Mouse (Mus musculus): ENCODE measurements at regions not wholly inside any gene's neighbourhood (a gene's known extent, or its start where the extent isn't known, plus 50 kb on each side); places are given as distances from the start of the nearest gene placed in this dataset.

- 93% methylated on average over 5 of the region's 5 CpGs for WGBS
- H3K9me3 ChIP-seq, result no peaks in the 10 kb centered on the region
- no peak overlapping the region for H3K27ac ChIP-seq (replicated peaks)
- H3K4me2 ChIP-seq, result no peak overlapping the region
- no peaks in the 10 kb centered on the region for H3K36me3 ChIP-seq
- H3K4me3 ChIP-seq, result no peak overlapping the region
- no peaks in the 10 kb centered on the region for H3K4me1 ChIP-seq (replicated peaks)
- H3K27me3 ChIP-seq, result no peaks in the 10 kb centered on the region
- no peak for ATAC-seq (ENCODE audit: low FRiP score, low read depth)
- H3K9ac ChIP-seq, result no peak overlapping the region
Measured at GRCm38 (mm10) chr12:99108616-99109015, 188.2 kb downstream of the Ttc8 start.

GRCm38 (mm10) chr12:99113781-99114180 lies 193.4 kb downstream of the Ttc8 start:
- no peaks in the 10 kb centered on the region for H3K27me3 ChIP-seq
- H3K4me2 ChIP-seq, result no peak overlapping the region
- no peak overlapping the region for H3K4me3 ChIP-seq
- H3K36me3 ChIP-seq, result no peaks in the 10 kb centered on the region
- peaks cover 6% of the 10 kb centered on the region; the same call in 1 of the 2 replicates for H3K4me1 ChIP-seq (replicated peaks)
- no peak for ATAC-seq (ENCODE audit: low FRiP score, low read depth)
- H3K27ac ChIP-seq (replicated peaks), result no peak overlapping the region
- WGBS, result 85% methylated on average over 2 of the region's 2 CpGs
- H3K9ac ChIP-seq, result no peak overlapping the region
- H3K9me3 ChIP-seq, result no peaks in the 10 kb centered on the region

GRCm38 (mm10) chr12:99116491-99116890 lies 196.1 kb downstream of the Ttc8 start:
- no peaks in the 10 kb centered on the region for H3K27me3 ChIP-seq
- H3K4me2 ChIP-seq, result no peak overlapping the region
- H3K4me1 ChIP-seq (replicated peaks), result peaks cover 6% of the 10 kb centered on the region; the same call in 1 of the 2 replicates
- WGBS, result 55% methylated on average over 7 of the region's 7 CpGs
- no peak overlapping the region for H3K27ac ChIP-seq (replicated peaks)
- no peak for ATAC-seq (ENCODE audit: low FRiP score, low read depth)
- H3K9ac ChIP-seq, result no peak overlapping the region
- no peaks in the 10 kb centered on the region for H3K36me3 ChIP-seq
- no peaks in the 10 kb centered on the region for H3K9me3 ChIP-seq
- H3K4me3 ChIP-seq, result no peak overlapping the region

- Histone ChIP-seq H3K4me1 (replicated peaks) (peaks cover 6% of the 10 kb centered on the region; the same call in 1 of the 2 replicates), H3K4me3 (no peak overlapping the region), H3K27ac (replicated peaks) (no peak overlapping the region), H3K27me3 (no peaks in the 10 kb centered on the region), H3K9ac (no peak overlapping the region), H3K36me3 (no peaks in the 10 kb centered on the region), H3K9me3 (no peaks in the 10 kb centered on the region), H3K4me2 (no peak overlapping the region)
- ATAC-seq (ENCODE audit: low FRiP score, low read depth), result no peak
- 91% methylated on average over 12 of the region's 12 CpGs for WGBS
Measured at GRCm38 (mm10) chr12:99118381-99119115, 198.2 kb downstream of the Ttc8 start.

GRCm38 (mm10) chr12:99119966-99120365 lies 199.6 kb downstream of the Ttc8 start:
- H3K4me3 ChIP-seq, result no peak overlapping the region
- H3K27me3 ChIP-seq, result no peaks in the 10 kb centered on the region
- no peak for ATAC-seq (ENCODE audit: low FRiP score, low read depth)
- H3K9me3 ChIP-seq, result no peaks in the 10 kb centered on the region
- H3K36me3 ChIP-seq, result no peaks in the 10 kb centered on the region
- H3K4me2 ChIP-seq, result no peak overlapping the region
- H3K4me1 ChIP-seq (replicated peaks), result peaks cover 6% of the 10 kb centered on the region; the same call in 1 of the 2 replicates
- H3K27ac ChIP-seq (replicated peaks), result no peak overlapping the region
- 81% methylated on average over 9 of the region's 9 CpGs for WGBS
- H3K9ac ChIP-seq, result no peak overlapping the region

- H3K4me3 ChIP-seq, result no peak overlapping the region
- H3K9me3 ChIP-seq, result no peaks in the 10 kb centered on the region
- H3K36me3 ChIP-seq, result no peaks in the 10 kb centered on the region
- no peak overlapping the region for H3K4me2 ChIP-seq
- H3K4me1 ChIP-seq (replicated peaks), result no peaks in the 10 kb centered on the region
- no peak overlapping the region for H3K27ac ChIP-seq (replicated peaks)
- 71% methylated on average over 15 of the region's 15 CpGs for WGBS
- no peaks in the 10 kb centered on the region for H3K27me3 ChIP-seq
- no peak overlapping the region for H3K9ac ChIP-seq
- no peak for ATAC-seq (ENCODE audit: low FRiP score, low read depth)
Measured at GRCm38 (mm10) chr12:99123611-99124495, 203.5 kb downstream of the Ttc8 start.

GRCm38 (mm10) chr12:99126129-99126528 lies 205.8 kb downstream of the Ttc8 start:
- H3K4me3 ChIP-seq, result no peak overlapping the region
- no peaks in the 10 kb centered on the region for H3K36me3 ChIP-seq
- no peaks in the 10 kb centered on the region for H3K9me3 ChIP-seq
- H3K27me3 ChIP-seq, result no peaks in the 10 kb centered on the region
- no peak overlapping the region for H3K9ac ChIP-seq
- no peak for ATAC-seq (ENCODE audit: low FRiP score, low read depth)
- H3K4me2 ChIP-seq, result no peak overlapping the region
- no peak overlapping the region for H3K27ac ChIP-seq (replicated peaks)
- H3K4me1 ChIP-seq (replicated peaks), result no peaks in the 10 kb centered on the region
- 97% methylated on average over 2 of the region's 2 CpGs for WGBS

Measured in hindbrain, embryonic 15.5 days (tissue).